Mouse (Mus musculus) C3H10T1/2 (cell line): ENCODE data around the gene Olfr374. TPM values are rescaled to one million over a fixed set of nuclear protein-coding genes. Genes with fewer than 3 reads are reported as not detected.

ENCODE experiments used
- polyA plus RNA-seq, 2 experiments: library from polyadenylated mRNA; unstranded; fragments of >200 nt; fragmentation: generic; extraction: Trizol; gene quantifications; one replicate each; pipeline ENCODE4 v1.2.1; 2012; ENCODE audit warnings: missing spikeins in 2 of 2

The Olfr374 gene
- not detected for polyA plus RNA-seq

GRCm38 (mm10) chr8:72106740-72107139 lies at the start of gene Olfr374:
TSS of gene Olfr374 (plus strand) at chr8:72107040.

GRCm38 (mm10) chr8:72082877-72083276 lies 24.0 kb upstream of the Olfr374 start, which contains the start of gene Olfr373:
TSS of gene Olfr373 (plus strand) at chr8:72083177.

DNA sequence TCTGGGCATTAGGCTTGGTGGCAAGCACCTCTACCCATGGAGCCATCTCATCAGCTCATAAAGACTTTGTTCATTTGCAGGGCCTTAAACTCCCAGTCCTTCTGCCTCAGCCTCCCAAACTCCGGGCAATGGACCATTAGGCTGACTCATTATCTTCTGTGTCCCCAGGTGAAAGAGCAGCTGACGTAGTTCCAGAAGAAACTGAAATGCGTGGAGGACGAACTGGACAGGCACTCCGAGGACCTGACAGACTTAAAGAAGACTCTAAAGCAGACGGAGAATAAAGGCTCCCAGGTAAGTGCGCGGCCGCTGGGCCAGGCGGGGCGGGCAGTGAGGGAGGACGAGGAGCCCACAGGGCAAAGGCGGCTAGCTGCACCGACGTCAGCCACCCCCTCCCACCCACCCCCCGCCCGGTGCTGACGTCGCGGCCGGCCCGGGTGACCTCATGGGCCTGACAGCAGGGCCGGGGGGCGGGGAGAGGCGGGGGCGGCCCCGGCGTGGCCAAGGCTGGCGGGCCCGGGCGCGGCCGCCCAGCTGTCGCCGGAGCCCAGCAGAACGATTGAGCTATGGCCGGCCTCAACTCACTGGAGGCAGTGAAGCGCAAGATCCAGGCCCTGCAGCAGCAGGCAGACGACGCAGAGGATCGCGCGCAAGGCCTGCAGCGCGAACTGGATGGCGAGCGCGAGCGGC lies 28.1 kb downstream of the Olfr374 start, which contains the start of gene Tpm4:
TSS of gene Tpm4 (plus strand) at position 220 of the 690 bp plus-strand sequence.

DNA sequence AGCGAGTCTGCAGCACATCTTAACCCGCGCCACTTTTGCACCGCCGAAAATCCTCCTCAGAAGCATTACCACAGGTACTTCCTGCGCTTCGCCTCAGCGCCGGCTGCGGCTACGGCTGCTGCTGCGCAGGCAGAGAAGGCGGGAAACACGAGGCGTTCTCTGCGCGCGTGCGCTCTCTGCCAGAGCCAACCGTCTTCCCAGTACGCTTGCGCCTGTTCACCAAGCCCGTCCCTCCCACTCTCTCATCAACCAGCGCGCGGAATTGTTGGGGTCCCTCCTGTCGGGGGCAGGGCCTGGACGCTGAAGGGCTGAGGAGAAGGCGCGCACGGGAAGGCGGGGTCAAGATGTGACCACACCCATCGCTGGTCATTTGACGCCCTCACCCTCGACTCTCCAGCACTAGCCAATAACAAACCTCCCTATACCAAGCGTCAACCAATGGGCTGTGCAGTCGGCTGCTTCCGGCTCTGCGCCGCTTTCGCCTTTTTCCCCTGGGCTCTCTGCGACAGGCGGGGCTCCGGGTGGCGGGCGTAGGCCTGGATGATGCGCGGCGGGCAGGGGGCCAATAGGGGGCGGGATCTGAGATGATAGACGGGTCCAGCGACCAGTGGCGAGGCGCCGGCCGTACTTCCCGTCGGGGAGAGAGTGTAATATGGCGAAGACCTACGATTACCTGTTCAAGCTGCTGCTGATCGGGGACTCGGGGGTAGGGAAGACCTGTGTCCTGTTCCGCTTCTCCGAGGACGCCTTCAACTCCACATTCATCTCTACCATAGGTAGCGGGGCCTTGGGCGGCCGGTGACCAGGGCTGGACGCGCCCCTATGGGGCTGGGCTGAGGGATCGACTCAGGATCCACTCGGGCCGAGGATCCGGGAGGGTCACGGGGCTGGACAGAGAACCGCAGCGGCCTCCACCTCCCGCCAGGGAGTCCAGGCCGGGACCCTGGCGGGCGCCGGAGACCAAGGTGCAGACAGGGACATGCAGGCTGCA lies 54.2 kb downstream of the Olfr374 start, which contains the start of gene Rab8a:
TSS of gene Rab8a (plus strand) at position 494 of the 991 bp plus-strand sequence.

Other genes with a start within 250 kb of the Olfr374 start
- under 1 TPM in 1 of 2 experiments, not detected in 1; 0.12 TPM for gene Zfp709, start 225.0 kb upstream of the Olfr374 start, polyA plus RNA-seq
- gene Zfp882, start 198.4 kb upstream of the Olfr374 start, polyA plus RNA-seq, result under 1 TPM; 0.02 to 0.96 TPM
- gene Zfp617, start 198.4 kb upstream of the Olfr374 start, polyA plus RNA-seq, result 1 to 10 TPM in 1 of 2 experiments, under 1 TPM in 1; 0.18 to 2.3 TPM
- 1 to 10 TPM in 1 of 2 experiments, under 1 TPM in 1; 0.63 to 1.8 TPM for gene Zfp961, start 156.0 kb upstream of the Olfr374 start, polyA plus RNA-seq
- gene Cyp4f18, start 97.4 kb upstream of the Olfr374 start, polyA plus RNA-seq, result not detected
- gene Olfr372, start 65.8 kb upstream of the Olfr374 start, polyA plus RNA-seq, result not detected
- gene Olfr373, start 23.9 kb upstream of the Olfr374 start, polyA plus RNA-seq, result under 1 TPM in 1 of 2 experiments, not detected in 1; 0.01 TPM
- 100 to 1,000 TPM in 1 of 2 experiments, 10 to 100 TPM in 1; 37.0 to 111 TPM for gene Tpm4, start 27.9 kb downstream of the Olfr374 start, polyA plus RNA-seq
- 10 to 100 TPM; 40.0 to 89.0 TPM for gene Rab8a, start 54.2 kb downstream of the Olfr374 start, polyA plus RNA-seq
- under 1 TPM in 1 of 2 experiments, not detected in 1; 0.14 TPM for gene Hsh2d, start 82.6 kb downstream of the Olfr374 start, polyA plus RNA-seq
- gene Cib3, start 105.8 kb downstream of the Olfr374 start, polyA plus RNA-seq, result under 1 TPM in 1 of 2 experiments, not detected in 1; 0.24 TPM
- not detected for gene Gm11034, start 106.6 kb downstream of the Olfr374 start, polyA plus RNA-seq
- gene Fam32a, start 112.7 kb downstream of the Olfr374 start, polyA plus RNA-seq, result 10 to 100 TPM; 15.2 to 63.8 TPM
- 10 to 100 TPM; 61.9 to 72.3 TPM for gene Ap1m1, start 133.0 kb downstream of the Olfr374 start, polyA plus RNA-seq
- 100 to 1,000 TPM in 1 of 2 experiments, 10 to 100 TPM in 1; 26.6 to 220 TPM for gene Gm10282, start 198.2 kb downstream of the Olfr374 start, polyA plus RNA-seq
- gene Klf2, start 212.0 kb downstream of the Olfr374 start, polyA plus RNA-seq, result 10 to 100 TPM in 1 of 2 experiments, 1 to 10 TPM in 1; 7.8 to 18.1 TPM